Mouse (Mus musculus): ENCODE data around the gene Tdrd1.

DNA sequence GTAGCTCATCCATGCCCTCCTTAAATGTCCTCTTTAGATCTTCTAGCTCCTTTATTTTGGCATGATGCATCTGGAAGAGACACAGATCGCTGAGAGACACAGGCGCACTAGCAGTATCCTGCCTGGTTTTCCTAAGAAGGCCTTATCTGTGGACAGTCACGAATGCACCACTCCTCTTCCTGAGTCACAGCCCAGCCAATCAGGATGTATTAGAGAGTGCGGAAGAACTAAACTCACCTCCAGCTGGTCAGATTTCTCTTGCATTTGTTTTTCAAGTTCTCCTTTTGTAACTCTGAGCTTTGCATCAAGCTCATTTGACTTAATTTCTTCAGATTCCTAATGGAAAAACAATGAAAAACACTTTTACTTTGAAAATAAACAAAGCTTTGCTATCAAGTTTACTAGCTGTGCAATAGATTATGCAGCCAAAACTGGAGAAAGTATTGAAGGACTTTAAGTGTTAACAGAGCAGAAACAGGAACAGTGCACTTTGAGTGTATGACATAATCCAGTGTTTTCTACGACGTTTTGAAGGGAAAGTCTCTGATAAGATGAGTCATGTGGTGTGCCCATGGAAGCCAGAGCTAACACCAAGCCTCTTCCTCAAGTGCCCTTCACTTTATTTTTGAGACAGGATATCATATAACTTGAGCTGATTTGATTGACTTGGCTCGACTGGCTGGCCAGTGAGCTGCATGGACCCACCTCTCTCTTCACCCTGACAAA lies 24.9 kb upstream of the Tdrd1 start:
- no peak for TF ChIP-seq CTCF (IDR thresholded peaks at IDR 0.05; ENCODE audit: insufficient read depth, low read length)
- TF ChIP-seq POLR2A (IDR thresholded peaks at IDR 0.05; ENCODE audit: borderline replicate concordance, extremely low read depth, low read depth, low read length) = no peak

Measured in lung, adult 2 months (tissue).